Mouse (Mus musculus): Measurements from ENCODE around the gene Ins2.

The Ins2 gene

DNA sequence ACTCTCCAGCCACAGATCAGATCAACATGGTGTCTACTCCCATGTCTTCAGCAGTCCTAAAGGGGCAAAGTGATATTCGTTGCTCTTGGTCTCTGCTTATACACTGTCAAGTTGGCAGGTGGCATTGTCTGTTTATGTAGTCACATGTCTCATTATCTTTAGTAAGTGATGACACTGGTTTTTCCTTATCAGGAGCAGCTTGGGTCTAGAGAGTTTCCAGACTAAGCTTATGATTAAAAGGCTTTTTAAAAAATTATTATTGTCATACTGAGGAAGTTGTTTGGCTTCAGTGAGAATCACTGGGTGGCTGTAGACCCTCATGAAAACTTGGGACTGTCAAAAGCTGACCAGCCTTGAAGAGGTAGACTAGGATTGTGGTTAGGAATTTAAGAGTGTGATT is at the start of gene Ins2:
TSS of gene Ins2 (minus strand) at position 101 of the 400 bp plus-strand sequence.
- no peak for DNase-seq

DNA sequence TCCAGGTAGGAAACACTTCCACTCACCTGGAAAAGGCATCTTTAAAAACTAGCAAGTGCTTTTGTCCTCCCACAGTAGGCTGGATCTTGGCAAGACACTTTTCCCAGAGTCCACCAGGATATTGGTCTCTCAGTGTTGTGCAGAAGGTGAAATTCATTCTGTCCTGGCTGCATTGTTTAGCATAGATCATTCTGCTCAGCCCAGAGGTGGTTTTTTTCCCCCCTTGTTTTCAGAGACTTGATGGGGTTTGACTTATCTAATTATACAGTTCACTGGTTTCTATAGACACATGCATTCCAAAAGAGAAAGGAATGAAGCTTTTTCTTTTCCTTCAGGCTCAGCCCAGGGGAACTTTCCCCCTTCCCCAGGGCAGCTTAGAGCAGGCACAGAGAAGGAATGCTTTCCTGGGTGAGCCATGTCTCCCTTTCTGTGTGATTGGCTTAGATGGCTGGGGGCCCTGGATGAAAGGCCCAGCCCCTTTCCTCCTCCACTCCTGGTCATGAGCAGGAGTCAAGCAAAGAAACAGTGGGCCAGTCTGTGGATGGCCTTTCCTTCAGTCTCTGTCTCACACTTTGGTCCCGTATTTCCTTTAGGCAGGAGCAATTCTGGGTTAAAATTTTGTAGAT is 49.6 kb upstream of the Ins2 start:
- DNase-seq: no peak

DNA sequence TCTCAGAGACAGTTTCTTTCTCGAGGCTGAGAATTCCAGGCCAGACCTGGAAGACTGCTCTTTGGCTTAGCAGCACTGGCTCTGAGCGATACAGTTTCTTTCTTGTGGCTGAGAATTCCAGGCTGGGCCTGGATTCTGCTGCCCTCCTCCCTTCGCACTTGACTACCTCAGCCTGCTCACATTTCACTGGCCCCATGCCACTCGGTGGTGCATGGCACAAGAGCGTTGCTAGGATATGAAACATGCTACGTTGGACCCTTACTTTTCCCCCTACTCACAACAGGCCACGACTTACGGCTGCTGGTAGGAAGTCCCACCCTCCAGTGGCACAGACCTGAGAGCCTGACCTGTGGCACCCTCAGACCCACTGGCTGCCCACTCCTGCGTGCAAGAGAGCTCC is 46.5 kb upstream of the Ins2 start:
- DNase-seq: no peak

DNA sequence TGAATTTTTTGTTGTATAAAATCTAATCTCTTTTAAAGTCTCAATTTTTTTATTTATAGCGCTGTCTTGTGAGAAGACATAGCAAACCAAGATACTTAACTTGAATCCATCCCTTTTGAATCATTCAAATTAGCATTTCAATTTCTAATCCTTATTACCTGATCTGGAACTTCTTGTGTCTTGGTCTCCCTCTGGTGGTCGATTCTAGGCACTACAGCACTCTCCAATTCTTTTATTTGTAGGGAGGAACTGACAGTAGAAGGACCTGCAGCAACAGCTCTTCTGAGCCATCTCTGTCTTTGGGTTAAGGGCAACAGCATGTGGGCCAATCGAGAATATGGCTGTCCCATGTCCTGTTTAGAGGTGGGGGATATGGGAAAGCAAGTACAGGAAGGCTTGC is 5.4 kb downstream of the Ins2 start:
- DNase-seq: peak; percentile 4 to 26

DNA sequence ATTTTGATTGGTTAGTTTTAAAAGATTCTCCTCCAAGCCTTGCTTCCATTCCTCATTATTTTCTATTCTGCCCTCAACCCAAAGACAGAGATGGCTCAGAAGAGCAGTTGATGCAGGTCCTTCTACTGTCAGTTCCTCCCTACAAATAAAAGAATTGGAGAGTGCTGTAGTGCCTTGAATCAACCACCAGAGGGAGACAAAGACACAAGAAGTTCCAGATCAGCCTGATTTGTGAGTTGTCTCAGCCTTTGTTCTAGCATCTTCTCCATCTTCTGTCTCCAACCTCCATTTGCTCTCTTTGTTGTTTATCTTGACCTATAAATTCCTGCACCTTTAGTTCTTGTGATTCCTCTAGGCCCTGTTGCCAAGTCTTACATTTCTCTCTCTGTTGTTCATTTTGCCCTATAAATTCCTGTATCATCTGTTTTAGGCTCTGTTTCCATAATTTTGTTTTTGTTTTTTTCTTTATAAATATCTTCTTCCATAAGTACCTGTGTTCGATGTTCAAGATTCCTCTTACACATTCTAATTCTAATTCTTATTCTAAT is 6.2 kb downstream of the Ins2 start:
- peak; percentile 15 to 21 for DNase-seq

DNA sequence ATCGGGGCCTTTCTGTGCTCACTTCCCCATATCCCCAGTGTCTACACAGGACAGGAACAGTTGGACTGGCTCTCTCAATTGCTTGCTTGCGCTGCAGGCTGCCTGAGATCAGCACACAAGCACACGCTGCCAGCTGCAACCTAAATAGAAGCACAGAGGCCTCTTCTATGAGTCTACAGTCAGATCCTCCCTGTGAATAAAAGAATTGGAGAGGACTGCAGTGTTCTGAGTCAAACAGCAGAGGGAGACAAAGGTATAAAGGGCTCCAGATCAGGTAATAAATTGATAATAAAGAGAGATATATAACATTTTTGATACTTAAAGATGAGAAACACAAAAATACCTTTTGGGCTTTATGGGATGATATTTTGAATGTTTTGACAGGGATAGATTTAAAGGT is 17.2 kb downstream of the Ins2 start:
- DNase-seq: no peak

DNA sequence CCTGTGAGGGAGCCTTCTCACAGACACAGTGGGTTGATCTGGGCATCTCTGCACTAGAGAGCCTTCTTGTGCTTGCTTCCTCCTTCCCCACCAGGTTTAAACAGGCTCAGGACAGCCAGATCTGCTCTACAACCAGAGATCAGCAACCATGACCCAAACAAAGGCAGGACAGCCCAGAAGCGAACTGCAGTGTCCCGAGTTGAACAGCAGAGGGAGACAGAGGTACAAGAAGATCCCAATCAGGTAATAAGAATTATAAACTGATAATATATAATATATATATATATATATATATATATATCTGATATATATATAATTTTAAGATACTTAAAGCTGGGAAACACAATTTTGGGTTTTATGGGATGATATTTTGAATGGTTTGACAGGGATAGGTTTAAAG is 22.5 kb downstream of the Ins2 start:
- peak in 1 of 2 experiments; percentile 28 for DNase-seq

DNA sequence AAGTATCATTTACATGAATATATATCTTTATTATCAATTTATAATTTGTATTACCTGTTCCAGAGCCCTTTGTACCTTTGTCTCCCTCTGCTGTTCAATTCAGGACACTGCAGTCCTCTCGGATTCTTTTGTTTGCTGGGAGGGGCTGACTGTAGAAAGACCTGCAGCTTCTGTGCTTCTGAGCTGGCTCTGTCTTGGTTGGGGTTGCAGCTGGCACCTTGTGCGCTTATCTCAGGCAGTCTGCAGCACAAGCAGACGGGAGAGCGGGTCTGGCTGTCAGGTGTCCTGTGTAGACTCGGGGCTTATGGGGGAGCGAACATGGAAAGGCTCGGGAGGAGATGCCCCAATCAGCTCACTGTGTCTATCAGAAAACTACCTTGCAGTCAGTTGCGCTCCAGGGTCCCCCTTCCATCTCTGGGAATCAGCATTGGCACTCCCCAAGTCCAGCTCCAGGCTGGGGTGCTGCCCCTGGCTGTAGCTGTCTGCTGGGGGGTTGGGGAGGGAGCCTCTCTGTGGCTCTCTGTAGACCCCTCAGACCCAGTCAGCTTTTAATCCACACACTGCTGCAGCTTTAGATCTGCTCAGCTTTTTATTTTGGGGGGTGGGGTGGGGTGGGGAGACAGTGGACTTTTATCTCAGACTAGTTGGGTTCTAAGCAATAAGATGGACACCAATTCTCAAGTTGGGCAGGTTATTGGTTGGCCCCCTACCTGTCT is 28.2 kb downstream of the Ins2 start:
- peak; percentile 11 to 44 for DNase-seq

DNA sequence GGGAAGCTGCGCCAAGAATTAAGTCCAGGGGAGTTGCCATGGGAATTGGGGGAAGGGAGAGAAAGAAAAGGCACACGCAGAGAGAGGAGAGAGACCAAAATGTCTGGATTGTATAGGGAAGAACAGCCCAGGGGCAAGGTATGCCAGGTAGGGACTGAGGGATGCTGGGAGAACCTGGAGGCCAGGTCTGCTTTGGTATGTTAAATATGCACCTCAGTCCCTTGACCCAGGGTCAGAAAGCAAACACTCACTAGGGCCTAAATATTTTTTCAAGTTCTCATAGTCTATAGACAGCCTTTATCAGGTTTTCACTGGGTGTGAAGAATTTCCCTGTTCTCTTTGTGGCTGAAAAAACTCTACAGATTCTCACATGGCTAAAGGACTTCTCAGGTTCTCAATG is 36.3 kb downstream of the Ins2 start:
- DNase-seq: no peak

DNA sequence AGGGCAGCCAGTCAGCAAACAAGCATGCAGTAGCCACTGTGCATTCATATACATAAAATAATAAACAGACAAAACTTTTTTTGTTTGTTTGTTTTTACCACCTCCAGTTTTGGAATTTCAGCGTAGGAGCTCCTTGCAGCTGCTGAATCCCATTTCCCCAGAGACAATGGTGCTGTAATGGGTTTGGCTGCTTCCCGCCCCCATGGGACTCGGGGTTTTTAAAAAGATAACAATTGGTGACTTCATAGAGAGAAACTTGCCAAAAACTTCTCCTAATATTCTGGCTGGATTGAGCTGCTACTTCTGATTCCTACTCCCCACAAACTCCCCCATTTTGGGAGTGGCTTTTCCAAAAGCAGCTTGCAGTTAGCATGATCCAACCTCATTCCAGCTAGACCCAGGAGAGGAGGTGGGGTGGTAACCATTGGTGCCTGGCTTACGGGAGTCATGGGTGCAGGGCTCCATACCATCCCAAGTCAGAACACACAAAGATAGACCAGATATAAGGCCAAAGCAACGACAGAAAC is 43.8 kb downstream of the Ins2 start:
- DNase-seq: no peak

DNA sequence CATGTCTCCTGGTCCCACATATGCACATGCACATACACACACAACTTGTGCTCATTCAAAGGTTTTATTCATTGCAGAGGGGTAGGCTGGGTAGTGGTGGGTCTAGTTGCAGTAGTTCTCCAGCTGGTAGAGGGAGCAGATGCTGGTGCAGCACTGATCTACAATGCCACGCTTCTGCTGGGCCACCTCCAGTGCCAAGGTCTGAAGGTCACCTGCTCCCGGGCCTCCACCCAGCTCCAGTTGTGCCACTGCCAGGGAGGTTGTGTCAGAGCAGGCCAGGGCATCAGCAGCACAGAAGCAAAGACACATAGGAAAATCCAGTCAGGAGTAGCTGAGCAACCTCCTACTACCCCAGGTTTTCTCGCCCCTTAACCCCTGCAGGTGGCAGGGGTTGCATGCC is 64.6 kb downstream of the Ins2 start:
- peak; percentile 32 to 55 for DNase-seq

DNA sequence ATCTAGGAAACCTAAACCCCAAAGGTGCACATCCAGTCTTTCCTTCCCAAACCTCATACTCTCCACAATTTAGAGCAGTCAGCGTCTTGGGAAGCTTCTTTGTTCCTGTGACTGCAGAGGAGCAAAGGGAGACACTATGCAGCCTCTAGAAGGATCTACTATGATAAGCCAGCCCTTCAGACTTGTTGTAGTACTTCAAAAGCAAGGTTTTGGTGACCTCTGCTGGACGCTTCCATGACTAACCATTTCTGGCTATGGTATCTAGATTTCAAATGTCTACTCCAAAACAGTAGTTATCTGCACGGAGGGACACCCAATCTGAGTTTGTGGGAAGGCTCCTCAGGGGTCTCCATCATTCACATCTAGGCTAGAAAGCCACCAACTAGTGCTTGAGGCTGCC is 67.5 kb downstream of the Ins2 start:
- DNase-seq: peak; percentile 23 to 68

DNA sequence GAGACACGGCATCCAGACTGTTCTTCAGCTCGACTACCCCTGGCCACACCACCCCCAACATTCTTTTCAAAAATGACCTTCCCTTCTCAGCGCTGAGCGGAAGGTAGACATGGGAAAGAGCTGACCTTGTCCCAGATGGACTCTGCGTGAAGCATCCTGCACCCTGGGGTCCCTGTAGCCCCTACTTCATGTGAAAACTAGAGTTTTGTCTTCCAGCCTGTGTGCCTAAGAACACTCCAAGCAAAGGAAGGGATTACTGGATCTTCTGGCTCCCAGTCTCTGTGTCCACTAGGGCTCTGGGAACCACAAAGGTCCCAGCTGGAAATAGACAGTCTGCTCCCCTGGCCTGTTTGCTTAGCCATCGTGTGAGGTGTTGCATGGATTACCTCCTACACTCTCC is 68.0 kb downstream of the Ins2 start:
- no peak for DNase-seq

DNA sequence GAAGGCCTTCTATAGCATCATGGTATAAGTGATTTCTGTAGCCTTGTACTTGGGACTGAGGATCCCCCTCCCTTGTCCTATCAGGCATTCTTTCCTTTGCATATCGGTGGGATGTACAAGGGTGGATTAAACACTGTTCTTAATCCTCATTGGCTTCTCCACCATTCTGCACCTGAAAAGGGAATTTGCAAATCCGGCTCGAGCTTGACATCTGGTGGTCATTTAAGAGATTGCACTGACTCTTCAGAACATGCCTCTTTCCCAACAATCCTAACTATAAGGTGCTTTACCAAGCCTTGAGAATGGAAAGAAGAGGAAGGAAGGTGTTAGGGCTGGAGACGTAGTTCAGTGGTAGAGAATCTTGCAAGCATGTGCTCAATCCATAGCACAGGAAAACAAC is 71.1 kb downstream of the Ins2 start:
- DNase-seq: peak; percentile 12 to 42

DNA sequence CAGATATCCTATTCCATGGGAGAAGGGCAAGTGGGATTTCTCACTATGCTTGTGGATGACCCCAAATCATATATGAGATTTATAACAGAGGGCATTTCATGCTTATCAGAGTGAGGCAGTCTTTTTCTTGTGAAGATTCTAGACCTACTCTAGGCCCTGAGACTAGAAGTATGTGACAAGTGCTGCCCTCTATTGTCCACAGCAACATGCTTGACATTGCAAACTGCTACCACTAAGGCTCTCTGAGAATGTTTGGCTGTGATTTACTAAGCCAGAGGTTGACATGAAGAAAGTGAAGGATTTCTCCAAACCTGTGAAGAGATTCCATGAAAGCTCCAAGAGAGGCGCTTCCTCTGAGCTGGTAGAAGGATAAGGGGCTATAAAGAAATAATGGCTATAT is 72.1 kb downstream of the Ins2 start:
- no peak for DNase-seq

DNA sequence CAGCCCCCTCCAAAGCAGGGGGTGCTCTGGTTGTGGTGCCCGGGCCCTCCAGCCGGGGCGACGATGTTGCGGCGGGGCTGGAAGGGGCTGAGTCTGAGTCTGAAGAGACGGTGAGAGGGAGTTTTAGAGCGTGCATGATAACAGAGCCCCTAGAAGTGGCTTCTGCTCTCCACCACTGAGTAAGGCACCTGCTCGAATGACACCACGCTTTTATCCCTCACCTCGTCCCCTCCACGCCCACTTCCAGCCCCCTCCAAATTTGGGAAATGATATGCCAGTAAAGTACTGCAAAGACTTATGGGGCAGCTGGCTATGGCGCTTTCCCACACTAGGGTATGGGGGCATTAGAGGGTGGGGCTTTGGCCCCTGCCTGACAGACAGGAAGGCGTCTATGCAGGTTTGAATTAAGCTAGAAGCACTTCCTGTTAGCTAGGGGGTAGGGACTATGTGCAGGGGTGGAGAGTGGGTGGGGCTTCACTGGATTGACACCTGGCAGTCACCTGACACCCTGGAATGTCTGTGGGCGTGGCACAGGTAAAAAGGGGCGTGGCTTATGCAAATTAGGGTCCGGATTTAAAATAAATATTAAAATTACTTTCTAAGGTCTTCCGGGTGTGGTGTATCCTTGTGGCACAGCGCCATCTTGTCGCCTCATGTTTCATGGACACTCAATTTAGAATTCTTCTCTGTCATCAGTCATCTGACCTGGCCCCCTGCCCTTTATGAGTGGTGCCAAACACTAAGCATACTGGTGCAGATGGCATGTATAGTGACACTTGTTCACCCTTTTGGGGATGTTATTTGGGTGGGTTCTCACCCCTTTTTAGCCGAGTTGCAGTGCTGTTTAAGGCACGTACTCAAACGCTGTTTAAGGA is 73.2 kb downstream of the Ins2 start, which contains the start of gene Gm49394:
TSS of gene Gm49394 (minus strand) at position 192 of the 875 bp plus-strand sequence.
- no peak for DNase-seq

DNA sequence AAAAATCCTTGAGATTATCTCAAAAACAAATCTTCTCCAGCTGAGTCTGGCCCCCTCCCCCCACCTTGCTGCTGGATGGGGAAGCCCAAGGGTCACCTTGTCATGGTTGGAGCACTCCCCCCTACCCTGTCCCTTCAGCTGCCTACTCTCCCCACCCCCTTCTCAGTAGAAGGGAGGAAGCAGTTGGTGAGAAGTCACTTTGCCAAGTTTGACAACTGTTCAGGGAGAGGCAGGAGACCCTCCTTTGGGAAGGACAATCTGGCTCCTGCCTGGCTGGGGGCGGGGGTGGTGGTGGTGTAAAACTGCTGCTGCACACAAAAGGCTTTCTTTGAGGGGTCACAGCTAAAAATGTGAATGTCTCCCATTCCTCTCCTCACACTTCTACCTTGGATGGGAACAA is 74.9 kb downstream of the Ins2 start:
- no peak for DNase-seq

DNA sequence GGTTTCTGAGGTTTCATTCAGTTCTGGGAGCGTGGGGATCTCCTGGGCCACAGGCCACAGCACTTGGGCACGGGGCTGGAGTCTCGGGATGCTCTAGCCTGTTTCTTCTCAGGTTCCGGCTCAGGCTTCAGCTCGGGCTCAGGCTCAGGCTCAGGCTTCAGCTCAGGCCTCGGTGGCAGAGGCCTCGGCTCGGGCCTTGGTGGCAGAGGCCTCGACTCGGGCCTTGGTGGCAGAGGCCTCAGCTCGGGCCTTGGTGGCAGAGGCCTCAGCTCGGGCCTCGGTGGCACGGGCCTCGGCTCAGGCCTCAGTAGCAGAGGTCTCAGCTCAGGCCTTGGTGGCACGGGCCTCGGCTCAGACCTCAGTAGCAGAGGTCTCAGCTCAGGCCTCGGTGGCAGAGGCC is 75.7 kb downstream of the Ins2 start:
- DNase-seq: no peak

DNA sequence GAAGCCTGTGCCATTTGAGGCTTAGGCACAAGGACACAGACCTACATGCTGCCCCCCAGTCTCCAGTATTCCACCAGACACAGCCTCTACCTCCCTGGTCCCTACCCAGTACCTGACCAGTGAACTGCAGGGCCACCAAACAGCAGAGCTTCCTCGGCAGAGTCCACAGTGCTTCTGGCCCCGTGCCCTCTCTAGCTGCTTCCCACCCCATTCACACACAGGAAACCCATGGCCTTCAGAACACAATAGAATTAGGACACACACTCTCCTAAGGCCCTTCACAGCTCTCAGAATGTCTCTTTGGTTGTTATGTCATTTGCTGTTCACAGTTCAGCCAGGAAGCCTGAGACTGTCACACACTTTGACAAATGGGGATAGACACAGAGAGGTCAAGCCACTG is 76.5 kb downstream of the Ins2 start, which contains the start of gene Igf2:
TSS of gene Igf2 (minus strand) at position 158 of the 400 bp plus-strand sequence.
- peak; percentile 11 to 17 for DNase-seq

DNA sequence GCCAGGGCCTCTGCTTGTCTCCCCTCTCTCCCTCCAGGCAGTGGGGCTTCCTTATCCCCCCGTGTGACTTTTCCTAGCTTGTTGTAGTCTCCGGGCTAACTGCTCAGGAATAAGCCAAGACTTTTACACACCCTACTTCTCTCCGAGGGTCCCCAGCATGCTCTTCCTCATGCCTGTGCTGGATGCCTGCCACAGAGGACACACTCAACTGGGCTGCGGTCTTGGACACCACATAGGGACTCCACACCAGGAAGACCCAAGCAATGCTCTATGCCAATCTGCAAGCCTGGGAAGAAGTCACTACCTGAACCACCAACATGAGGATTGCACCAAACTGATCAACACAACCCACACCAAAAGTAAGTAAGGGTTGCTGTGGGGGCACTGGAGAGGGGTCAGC is 77.1 kb downstream of the Ins2 start:
- DNase-seq: no peak

DNA sequence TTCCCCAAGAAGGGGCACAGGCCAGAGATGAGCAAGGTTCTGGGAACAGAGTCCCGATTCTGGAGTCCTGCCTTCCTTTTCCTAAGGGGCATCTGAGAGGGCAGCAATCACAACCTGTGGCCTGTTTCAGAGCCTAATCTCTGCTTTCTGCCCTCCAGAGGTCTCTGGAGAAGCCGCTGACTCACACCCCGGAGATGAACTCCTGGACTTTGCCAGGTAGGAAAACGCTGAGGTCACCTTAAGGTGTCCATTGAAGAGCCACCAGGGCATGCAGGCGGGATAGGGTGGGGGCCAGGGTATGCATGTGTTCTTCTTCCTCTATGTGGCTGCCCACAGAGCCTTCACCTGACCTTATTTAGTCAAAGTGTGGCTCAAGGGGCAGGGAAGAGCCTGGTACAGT is 77.8 kb downstream of the Ins2 start:
- no peak for DNase-seq

DNA sequence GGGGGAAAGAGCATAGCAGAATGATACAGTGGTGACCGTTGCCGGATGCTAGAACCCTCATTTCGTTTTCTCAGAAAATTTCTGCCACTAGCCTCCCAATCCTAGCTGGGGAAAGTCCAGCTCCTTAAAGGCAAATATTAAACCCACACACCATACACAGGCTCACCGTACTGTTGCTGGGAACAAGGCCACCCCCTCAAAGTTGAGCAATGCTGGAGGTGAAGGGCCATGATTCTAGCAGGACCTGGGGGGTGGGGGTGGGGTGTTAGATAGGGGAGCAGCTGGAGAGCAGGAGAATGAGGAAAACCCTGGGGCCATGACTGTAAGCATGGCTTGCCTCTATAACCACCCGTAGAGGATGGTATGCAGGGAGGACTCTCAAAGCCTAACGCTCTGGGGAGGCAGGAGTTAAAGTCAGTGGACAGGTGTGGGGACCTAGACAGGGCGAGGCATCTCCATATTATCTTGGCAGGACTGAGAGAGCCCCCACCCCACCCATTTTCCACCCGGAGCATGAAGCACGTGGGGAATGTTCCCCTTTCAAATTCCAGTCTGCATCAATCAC is 78.6 kb downstream of the Ins2 start:
- DNase-seq: no peak

DNA sequence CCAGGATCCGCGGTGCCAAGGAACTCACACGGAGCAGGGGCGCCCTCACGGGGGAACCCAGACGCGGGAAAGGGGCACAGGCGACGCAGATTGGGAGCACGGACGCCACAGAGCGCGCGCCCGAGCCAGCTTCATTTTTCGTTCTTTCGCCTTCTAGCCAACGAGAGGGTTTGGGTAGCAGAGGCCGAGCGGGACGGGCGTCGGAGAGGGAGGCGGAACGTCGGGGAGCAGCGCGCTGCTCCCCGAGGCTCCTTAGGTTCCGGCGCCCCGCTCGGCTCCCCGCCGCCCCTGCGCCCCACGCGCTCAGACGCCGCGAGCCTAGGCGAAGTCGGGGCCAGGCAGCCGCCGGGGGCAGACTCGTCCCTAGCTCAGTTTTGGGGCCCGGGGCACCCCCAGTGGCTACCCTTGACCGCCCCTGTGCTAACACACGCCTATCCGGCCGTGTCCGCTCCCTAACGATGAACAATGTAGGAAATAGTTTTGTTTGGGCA is 79.2 kb downstream of the Ins2 start:
- no peak for DNase-seq
